Mouse (Mus musculus): ENCODE data around the gene Snrnp70.

GRCm38 (mm10) chr7:45328841-45329475 lies 66.6 kb downstream of the Snrnp70 start:
- TF ChIP-seq CTCF (IDR thresholded peaks at IDR 0.05; ENCODE audit: borderline replicate concordance, extremely low read depth, insufficient read depth, insufficient read length) (no peak), POLR2A (IDR thresholded peaks at IDR 0.05; ENCODE audit: borderline replicate concordance, extremely low read depth, insufficient read depth, insufficient read length, poor library complexity, severe bottlenecking) (no peak)
